Mouse (Mus musculus) forebrain, embryonic 11.5 days (tissue): ENCODE measurements around the gene Tet1. TPM values are rescaled to one million over a fixed set of nuclear protein-coding genes. Genes with fewer than 3 reads are reported as not detected.
"Not testable (repeated sequence)": the region's sequence is repeated elsewhere in the genome, so short reads cannot be mapped to it uniquely, and the experiment has no call there.

Experiments used
- ATAC-seq: fragments of 200-750 bp; cut with Nextera tagmentation; replicated peaks from 2 replicates; pipeline ENCODE4 v1.8.0; 2017; ENCODE audit warnings: moderate TSS enrichment; ENCODE audit not compliant: low FRiP score
- DNase-seq: peaks from one replicate; pipeline ENCODE4 v3.0.0-alpha.2; 2017; ENCODE audit warnings: low spot score
- H3K27ac ChIP-seq: fragments of 300-500 bp; sonication (generic); 2 replicates; pipeline ENCODE4 v1.5.1; 2014; ENCODE audit warnings: low read depth, low read length
- H3K27me3 ChIP-seq: fragments of 300-500 bp; sonication (generic); 2 replicates; pipeline ENCODE4 v1.6.1; 2014; ENCODE audit warnings: mild to moderate bottlenecking, low read length, mixed read lengths; ENCODE audit not compliant: control insufficient read depth, insufficient read depth
- H3K36me3 ChIP-seq: fragments of 300-500 bp; sonication (generic); 2 replicates; pipeline ENCODE4 v1.6.1; 2014; ENCODE audit warnings: mild to moderate bottlenecking, low read length, moderate library complexity, mixed read lengths; ENCODE audit not compliant: control insufficient read depth, insufficient read depth
- H3K4me1 ChIP-seq: fragments of 300-500 bp; sonication (generic); replicated peaks from 2 replicates; pipeline ENCODE4 v1.6.1; 2014; ENCODE audit warnings: low read length, mixed read lengths; ENCODE audit not compliant: control insufficient read depth, insufficient read depth
- H3K4me2 ChIP-seq: fragments of 300-500 bp; sonication (generic); 2 replicates; pipeline ENCODE4 v1.6.1; 2014; ENCODE audit warnings: low read depth, mild to moderate bottlenecking, low read length, moderate library complexity, mixed read lengths; ENCODE audit not compliant: severe bottlenecking
- H3K4me3 ChIP-seq: fragments of 300-500 bp; sonication (generic); 2 replicates; pipeline ENCODE4 v1.5.1; 2014; ENCODE audit warnings: low read depth, low read length
- H3K9ac ChIP-seq: fragments of 300-500 bp; sonication (generic); 2 replicates; pipeline ENCODE4 v1.6.1; 2014; ENCODE audit warnings: low read length
- H3K9me3 ChIP-seq: fragments of 300-500 bp; sonication (generic); 2 replicates; pipeline ENCODE4 v1.6.1; 2016; ENCODE audit warnings: low read length, mixed read lengths; ENCODE audit not compliant: control insufficient read depth
- WGBS: fragments of 180-500 bp; shearing (Covaris S2); extraction: QIAGEN DNeasy Blood & Tissue Kit; methylation state at CpG from one replicate; pipeline ENCODE4 v1.1.7; 2014; 5-methylcytosine and 5-hydroxymethylcytosine counted together
- polyA plus RNA-seq: library from polyadenylated mRNA; unstranded; fragments of >200 nt; fragmentation: Nextera tagmentation; extraction: Ambion mirVana; gene quantifications from 2 replicates; pipeline ENCODE4 v1.2.1, GENCODE M21; 2014

Tet1 gene
- 37.8 and 39.7 TPM in 2 replicates for polyA plus RNA-seq

GRCm38 (mm10) chr10:62908896-62909295 is at the start of gene Tet1:
TSS of gene Tet1 (minus strand) at chr10:62908996.
- not testable (repeated sequence) for H3K4me3 ChIP-seq, H3K4me1 ChIP-seq, DNase-seq, H3K4me2 ChIP-seq, ATAC-seq, H3K9ac ChIP-seq, H3K36me3 ChIP-seq, H3K27me3 ChIP-seq, H3K9me3 ChIP-seq, H3K27ac ChIP-seq
- no CpG with 5 or more reads among the region's 1 CpGs for whole genome bisulfite sequencing

- no peak overlapping the region for H3K27ac ChIP-seq
- peaks cover 3% of the 10 kb centered on the region; the same call in 1 of the 2 replicates for H3K36me3 ChIP-seq
These were observed 39.8 kb upstream of the Tet1 start for GRCm38 (mm10) chr10:62948551-62948950.

GRCm38 (mm10) chr10:62946738-62947471 is 38.1 kb upstream of the Tet1 start, which contains the start of gene Dna2:
TSS of gene Dna2 (plus strand) at chr10:62947026.
- H3K4me3 ChIP-seq, result peak within 1 kb of the TSS; percentile 66
- DNase-seq (peak; percentile 90), ATAC-seq (peak; percentile 94)
- H3K9ac ChIP-seq, result peak within 1 kb of the TSS; percentile 89
- H3K36me3 ChIP-seq, result no peaks in the 10 kb centered on the region; the same call in 1 of the 2 replicates
- no peaks in the 10 kb centered on the region for H3K27me3 ChIP-seq
- WGBS, result 0% methylated on average over 63 of the region's 68 CpGs
- H3K4me1 ChIP-seq, result 0 out of 2 replicates have a peak, but pooled peaks cover 2% of the 10 kb centered on the region
- H3K27ac ChIP-seq, result peak within 1 kb of the TSS; percentile 90
- H3K4me2 ChIP-seq, result peak within 1 kb of the TSS; percentile 83
- H3K9me3 ChIP-seq, result no peaks in the 10 kb centered on the region

More at GRCm38 (mm10) chr10:62948551-62948950, 39.8 kb upstream of the Tet1 start:
- Histone ChIP-seq H3K4me3 (no peak overlapping the region), H3K27me3 (no peaks in the 10 kb centered on the region), H3K4me2 (no peak overlapping the region), H3K9me3 (no peaks in the 10 kb centered on the region), H3K4me1 (0 out of 2 replicates have a peak, but pooled peaks cover 2% of the 10 kb centered on the region), H3K9ac (no peak overlapping the region)
- 95% methylated on average over 7 of the region's 7 CpGs for WGBS
- no peak for ATAC-seq
- DNase-seq, result no peak

GRCm38 (mm10) chr10:62944975-62945580 is 36.3 kb upstream of the Tet1 start:
- H3K9ac ChIP-seq, result no peak overlapping the region
- 0 out of 2 replicates have a peak, but pooled peaks cover 2% of the 10 kb centered on the region for H3K4me1 ChIP-seq
- H3K9me3 ChIP-seq, result no peaks in the 10 kb centered on the region
- ATAC-seq (no peak), DNase-seq (no peak)
- H3K27me3 ChIP-seq, result no peaks in the 10 kb centered on the region
- no peak overlapping the region for H3K4me3 ChIP-seq
- WGBS, result 88% methylated on average over 10 of the region's 10 CpGs
- H3K4me2 ChIP-seq, result no peak overlapping the region
- H3K27ac ChIP-seq, result no peak overlapping the region
- H3K36me3 ChIP-seq, result no peaks in the 10 kb centered on the region; the same call in 1 of the 2 replicates

- no peak overlapping the region for H3K4me3 ChIP-seq
- WGBS, result 95% methylated on average over 1 of the region's 1 CpGs
- no peak overlapping the region for H3K27ac ChIP-seq
- H3K9ac ChIP-seq, result no peak overlapping the region
- no peak for ATAC-seq
- H3K27me3 ChIP-seq, result no peaks in the 10 kb centered on the region
- H3K9me3 ChIP-seq, result no peaks in the 10 kb centered on the region
- H3K4me2 ChIP-seq, result no peak overlapping the region
- no peak for DNase-seq
- no peaks in the 10 kb centered on the region for H3K4me1 ChIP-seq
- H3K36me3 ChIP-seq, result no peaks in the 10 kb centered on the region; the same call in 1 of the 2 replicates
These were observed 23.6 kb upstream of the Tet1 start for GRCm38 (mm10) chr10:62932381-62932780.

GRCm38 (mm10) chr10:62924096-62924635 is 15.4 kb upstream of the Tet1 start:
- ATAC-seq, result no peak
- 88% methylated on average over 4 of the region's 4 CpGs for WGBS

GRCm38 (mm10) chr10:62920766-62921156 is 12.0 kb upstream of the Tet1 start:
- DNase-seq (no peak), ATAC-seq (peak; percentile 71)
- 0% methylated on average over 28 of the region's 29 CpGs for WGBS
- Histone ChIP-seq H3K9ac (peak overlapping the region; percentile 83), H3K4me3 (peak overlapping the region; percentile 99), H3K9me3 (no peaks in the 10 kb centered on the region), H3K27me3 (no peaks in the 10 kb centered on the region), H3K4me1 (peaks cover 3% of the 10 kb centered on the region; the same call in 1 of the 2 replicates), H3K4me2 (peak overlapping the region; percentile 87), H3K36me3 (no peaks in the 10 kb centered on the region), H3K27ac (0 out of 2 replicates have a peak overlapping the region, but pooled peaks have one; percentile 18)

More at GRCm38 (mm10) chr10:62924096-62924635, 15.4 kb upstream of the Tet1 start:
- Histone ChIP-seq H3K27ac (no peak overlapping the region), H3K4me1 (peaks cover 3% of the 10 kb centered on the region; the same call in 1 of the 2 replicates), H3K4me2 (no peak overlapping the region), H3K9ac (no peak overlapping the region), H3K36me3 (no peaks in the 10 kb centered on the region; the same call in 1 of the 2 replicates), H3K4me3 (no peak overlapping the region), H3K27me3 (no peaks in the 10 kb centered on the region), H3K9me3 (no peaks in the 10 kb centered on the region)
- no peak for DNase-seq

GRCm38 (mm10) chr10:62919925-62920765 is 11.3 kb upstream of the Tet1 start, which contains the start of gene Slc25a16:
TSS of gene Slc25a16 (plus strand) at chr10:62920633.
- peak; percentile 96 for DNase-seq
- Histone ChIP-seq H3K36me3 (no peaks in the 10 kb centered on the region), H3K4me2 (peak within 1 kb of the TSS; percentile 87), H3K9me3 (no peaks in the 10 kb centered on the region), H3K27me3 (no peaks in the 10 kb centered on the region), H3K27ac (peak within 1 kb of the TSS; percentile 18; the same call in 1 of the 2 replicates), H3K4me3 (peak within 1 kb of the TSS; percentile 99), H3K9ac (peak within 1 kb of the TSS; percentile 83), H3K4me1 (peaks cover 3% of the 10 kb centered on the region; the same call in 1 of the 2 replicates)
- WGBS, result 7% methylated on average over 47 of the region's 50 CpGs
- peak; percentile 97 for ATAC-seq
